In genomic region chr19:57423402-57423801, GRCm38 (mm10) we compare ENCODE assay signal across 18 mouse cellular contexts. TPM values are rescaled to one million over a fixed set of nuclear protein-coding genes. Genes with fewer than 3 reads are reported as not detected.
DNase-seq lines count a peak whose midpoint lies in the region; ATAC-seq and TF ChIP-seq lines count a peak whose summit lies in the region.
"Had no signal": no experiment of that assay in that cellular context is flagged by ENCODE, and none has a peak within 500 bp of the region (broad histone marks: within the 10 kb centered on the region; RNA-seq: fewer than 3 reads in every experiment).

No protein-coding gene starts in this region.

- ATAC-seq in heart, embryonic 16.5 days (replicated peaks; ENCODE audit: extremely low read depth, insufficient read depth, low FRiP score) = no peak
- ATAC-seq in kidney, postnatal 0 days (replicated peaks; ENCODE audit: low FRiP score, low read depth) = no peak
- ATAC-seq: forebrain, embryonic 14.5 days had no signal

- H3K4me3 ChIP-seq in heart, embryonic 16.5 days (ENCODE audit: low read length) = no peak overlapping the region
- no peak overlapping the region for H3K4me3 ChIP-seq in kidney, postnatal 0 days (replicated peaks; ENCODE audit: low read depth, low read length)
- H3K4me3 ChIP-seq in forebrain, embryonic 10.5 days = no peak overlapping the region
- H3K4me3 ChIP-seq: embryonic facial prominence, embryonic 10.5 days; gastrocnemius, adult 2 months; hindbrain, embryonic 10.5 days had no signal

- no peaks in the 10 kb centered on the region for H3K36me3 ChIP-seq in heart, embryonic 16.5 days (ENCODE audit: control insufficient read depth, insufficient read depth)
- no peaks in the 10 kb centered on the region for H3K36me3 ChIP-seq in kidney, postnatal 0 days (ENCODE audit: insufficient read depth, low read length)
- H3K36me3 ChIP-seq in forebrain, embryonic 10.5 days (replicated peaks) = no peaks in the 10 kb centered on the region
- H3K36me3 ChIP-seq: embryonic facial prominence, embryonic 10.5 days; hindbrain, embryonic 10.5 days had no signal

- H3K4me1 ChIP-seq in heart, embryonic 16.5 days (ENCODE audit: control insufficient read depth, insufficient read depth, low read length) = peaks cover 9% of the 10 kb centered on the region
- H3K4me1 ChIP-seq in kidney, postnatal 0 days (replicated peaks; ENCODE audit: insufficient read depth, low read length) = no peaks in the 10 kb centered on the region
- H3K4me1 ChIP-seq in forebrain, embryonic 10.5 days = peaks cover 24% of the 10 kb centered on the region

- H3K9ac ChIP-seq in heart, embryonic 16.5 days (ENCODE audit: low read length) = 0 out of 2 replicates have a peak overlapping the region, but pooled peaks have one; percentile 5
- no peak overlapping the region for H3K9ac ChIP-seq in kidney, postnatal 0 days (ENCODE audit: low read depth, low read length)
- H3K9ac ChIP-seq: hindbrain, embryonic 14.5 days had no signal

- DNase-seq in heart, adult 8-10 months (ENCODE audit: low spot score) = no peak
- peak; percentile 66 for DNase-seq in kidney, postnatal 0 days (ENCODE audit: low spot score)
- DNase-seq in kidney, postnatal 4 days = no peak
- peak; percentile 46 for DNase-seq in lung, postnatal 36 days
- DNase-seq in lung, postnatal 14 days = no peak
- DNase-seq in forebrain, embryonic 10.5 days (ENCODE audit: extremely low spot score, low spot score) = no peak
- DNase-seq: adrenal gland, adult 2 months; adrenal gland, postnatal 25 days; cerebellum, adult 2 months; cerebellum, postnatal 10 days; gastrocnemius, adult 2 months; gastrocnemius, postnatal 25 days had no signal

- TF ChIP-seq CTCF in kidney, postnatal 0 days (IDR thresholded peaks at IDR 0.05; ENCODE audit: low read depth) = no peak

- H3K27me3 ChIP-seq in heart, embryonic 16.5 days (ENCODE audit: control insufficient read depth, insufficient read depth, low read length) = no peaks in the 10 kb centered on the region
- no peaks in the 10 kb centered on the region for H3K27me3 ChIP-seq in kidney, postnatal 0 days (ENCODE audit: insufficient read depth, low read length)
- peaks cover 23% of the 10 kb centered on the region for H3K27me3 ChIP-seq in forebrain, embryonic 10.5 days (ENCODE audit: poor library complexity, severe bottlenecking)

- no peaks in the 10 kb centered on the region for H3K9me3 ChIP-seq in heart, embryonic 16.5 days (replicated peaks; ENCODE audit: control insufficient read depth, low read length)
- no peaks in the 10 kb centered on the region for H3K9me3 ChIP-seq in kidney, postnatal 0 days (replicated peaks; ENCODE audit: low read length)
- no peaks in the 10 kb centered on the region for H3K9me3 ChIP-seq in forebrain, embryonic 10.5 days
- H3K9me3 ChIP-seq: embryonic facial prominence, embryonic 10.5 days; hindbrain, embryonic 10.5 days had no signal

- 16% methylated on average over 3 of the region's 3 CpGs for WGBS in heart, embryonic 16.5 days
- WGBS in kidney, postnatal 0 days = 12% methylated on average over 3 of the region's 3 CpGs
- WGBS in forebrain, embryonic 10.5 days = 53% methylated on average over 3 of the region's 3 CpGs

- H3K4me2 ChIP-seq in heart, embryonic 16.5 days (ENCODE audit: low read depth, low read length) = peak overlapping the region; percentile 21; the same call in 1 of the 2 replicates
- H3K4me2 ChIP-seq in kidney, postnatal 0 days (ENCODE audit: low read length) = no peak overlapping the region
- H3K4me2 ChIP-seq: heart, embryonic 11.5 days; hindbrain, embryonic 14.5 days had no signal

- no peak overlapping the region for H3K27ac ChIP-seq in heart, embryonic 16.5 days (ENCODE audit: low read length)
- no peak overlapping the region for H3K27ac ChIP-seq in kidney, postnatal 0 days
- no peak overlapping the region for H3K27ac ChIP-seq in forebrain, embryonic 10.5 days
- H3K27ac ChIP-seq: embryonic facial prominence, embryonic 10.5 days; gastrocnemius, adult 2 months; hindbrain, embryonic 10.5 days; hindbrain, embryonic 14.5 days had no signal

RNA-seq across cellular contexts. Expression of gene Trub1, which starts 29.3 kb away (rescaled TPM):
- polyA plus RNA-seq in heart, embryonic 16.5 days (2015; fragmentation: Nextera tagmentation; extraction: Ambion mirVana) = 10.2 and 10.7 TPM in 2 replicates
- total RNA-seq in heart, adult 8-10 months (2022) = 1 to 10 TPM; 2.1 to 6.7 (median 5.4) TPM
- polyA plus RNA-seq in kidney, postnatal 0 days (2015; fragmentation: Nextera tagmentation; extraction: Ambion mirVana) = 24.8 and 25.5 TPM in 2 replicates
- 23.4 and 25.0 TPM in 2 replicates for polyA plus RNA-seq in forebrain, embryonic 10.5 days (2016; fragmentation: Nextera tagmentation; extraction: Ambion mirVana)

Comparison
In these comparisons a context has a peak if more than half of its experiments do, and no peak if none do; other contexts are left out.
1. DNase-seq: peak in kidney, postnatal 0 days (single experiment) and lung, postnatal 36 days (single experiment); none in heart, adult 8-10 months (single experiment), kidney, postnatal 4 days (0 of 2), lung, postnatal 14 days (single experiment) and forebrain, embryonic 10.5 days (single experiment).